Mouse (Mus musculus) urinary bladder, adult 2 months (tissue): ENCODE data around the gene Zdhhc24. TPM values are rescaled to one million over a fixed set of nuclear protein-coding genes. Genes with fewer than 3 reads are reported as not detected.

Experiments used
- polyA plus RNA-seq: library from polyadenylated mRNA; depleted of rRNA; stranded (reverse); fragments of >200 nt; gene quantifications from 2 replicates; pipeline ENCODE4 v1.2.3, GENCODE M21; 2012; rRNA removed

Gene Zdhhc24
- polyA plus RNA-seq, 1 experiment: 22.3 TPM

Other genes with a start within 250 kb of the Zdhhc24 start
- gene Gm960, start 180.0 kb upstream of the Zdhhc24 start, polyA plus RNA-seq: 0.69 and 1.2 TPM in 2 replicates
- 1.4 and 2.4 TPM in 2 replicates for gene Sptbn2, start 167.5 kb upstream of the Zdhhc24 start, polyA plus RNA-seq
- 10.5 and 11.1 TPM in 2 replicates for gene Rbm4b, start 122.2 kb upstream of the Zdhhc24 start, polyA plus RNA-seq
- 36.9 and 43.3 TPM in 2 replicates for gene Rbm4, start 84.8 kb upstream of the Zdhhc24 start, polyA plus RNA-seq
- 12.7 and 17.2 TPM in 2 replicates for gene Gm21992, start 67.1 kb upstream of the Zdhhc24 start, polyA plus RNA-seq
- 17.1 and 17.5 TPM in 2 replicates for gene Rbm14, start 67.0 kb upstream of the Zdhhc24 start, polyA plus RNA-seq
- 64.5 and 75.5 TPM in 2 replicates for gene Ccs, start 39.3 kb upstream of the Zdhhc24 start, polyA plus RNA-seq
- gene Ccdc87, start 39.3 kb upstream of the Zdhhc24 start, polyA plus RNA-seq: 0.07 and 0.09 TPM in 2 replicates
- 78.4 and 82.7 TPM in 2 replicates for gene Ctsf, start 23.5 kb upstream of the Zdhhc24 start, polyA plus RNA-seq
- gene Actn3, start 759 bp upstream of the Zdhhc24 start, polyA plus RNA-seq: 1.3 and 2.5 TPM in 2 replicates
- 4.2 and 4.6 TPM in 2 replicates for gene Bbs1, start 28.0 kb downstream of the Zdhhc24 start, polyA plus RNA-seq
- gene Dpp3, start 49.6 kb downstream of the Zdhhc24 start, polyA plus RNA-seq: 53.2 and 53.8 TPM in 2 replicates
- 3.8 and 5.5 TPM in 2 replicates for gene Peli3, start 64.5 kb downstream of the Zdhhc24 start, polyA plus RNA-seq
- 48.5 and 57.5 TPM in 2 replicates for gene Mrpl11, start 83.5 kb downstream of the Zdhhc24 start, polyA plus RNA-seq
- gene Npas4, start 111.6 kb downstream of the Zdhhc24 start, polyA plus RNA-seq: 5.7 and 7.4 TPM in 2 replicates
- 4.6 and 5.9 TPM in 2 replicates for gene Slc29a2, start 145.2 kb downstream of the Zdhhc24 start, polyA plus RNA-seq
- 30.4 and 33.5 TPM in 2 replicates for gene B4gat1, start 160.2 kb downstream of the Zdhhc24 start, polyA plus RNA-seq
- gene AC124502.3, start 160.2 kb downstream of the Zdhhc24 start, polyA plus RNA-seq: 1.9 and 2.3 TPM in 2 replicates
- gene Brms1, start 162.7 kb downstream of the Zdhhc24 start, polyA plus RNA-seq: 30.8 and 31.1 TPM in 2 replicates
- 18.4 and 24.8 TPM in 2 replicates for gene Rin1, start 171.8 kb downstream of the Zdhhc24 start, polyA plus RNA-seq
- gene Cd248, start 189.4 kb downstream of the Zdhhc24 start, polyA plus RNA-seq: 77.2 and 103 TPM in 2 replicates
- gene Tmem151a, start 206.9 kb downstream of the Zdhhc24 start, polyA plus RNA-seq: 2.8 and 3.9 TPM in 2 replicates
- gene Yif1a, start 209.9 kb downstream of the Zdhhc24 start, polyA plus RNA-seq: 122 and 131 TPM in 2 replicates
- gene Cnih2, start 219.9 kb downstream of the Zdhhc24 start, polyA plus RNA-seq: 1.5 TPM in 2 replicates
- gene Rab1b, start 228.4 kb downstream of the Zdhhc24 start, polyA plus RNA-seq: 148 and 154 TPM in 2 replicates
- gene Klc2, start 239.9 kb downstream of the Zdhhc24 start, polyA plus RNA-seq: 28.0 and 30.5 TPM in 2 replicates